Mouse (Mus musculus): ENCODE measurements around the gene Mybphl.

Mybphl gene

DNA sequence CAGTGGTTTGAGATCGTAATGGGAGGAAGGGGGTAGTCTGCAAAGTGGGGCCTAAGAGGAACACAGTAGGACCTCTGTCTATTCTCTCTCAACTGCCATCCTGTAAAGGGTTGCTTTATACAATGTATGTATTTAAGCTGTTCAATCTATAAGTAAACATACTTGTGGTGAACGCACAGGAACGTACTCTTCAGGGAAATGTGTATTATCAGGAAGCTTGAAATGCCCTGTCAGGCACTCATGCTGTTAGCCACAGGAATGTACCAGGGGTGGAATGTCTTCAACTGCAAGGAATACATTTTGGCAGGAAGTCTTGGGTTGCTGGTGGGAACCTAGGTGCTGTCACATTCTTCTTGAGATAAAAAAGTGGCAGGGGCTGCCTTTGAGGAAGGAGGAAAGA is 8.0 kb downstream of the Mybphl start:
- DNase-seq (ENCODE audit: low read depth): no peak

- no peak for DNase-seq (ENCODE audit: low read depth)
Observed at GRCm38 (mm10) chr3:108378875-108379663, 14.4 kb downstream of the Mybphl start.

GRCm38 (mm10) chr3:108380695-108381094 is 16.0 kb downstream of the Mybphl start:
- DNase-seq (ENCODE audit: low read depth): peak; percentile 35

GRCm38 (mm10) chr3:108381945-108382875 is 17.5 kb downstream of the Mybphl start:
- DNase-seq (ENCODE audit: low read depth): no peak

DNA sequence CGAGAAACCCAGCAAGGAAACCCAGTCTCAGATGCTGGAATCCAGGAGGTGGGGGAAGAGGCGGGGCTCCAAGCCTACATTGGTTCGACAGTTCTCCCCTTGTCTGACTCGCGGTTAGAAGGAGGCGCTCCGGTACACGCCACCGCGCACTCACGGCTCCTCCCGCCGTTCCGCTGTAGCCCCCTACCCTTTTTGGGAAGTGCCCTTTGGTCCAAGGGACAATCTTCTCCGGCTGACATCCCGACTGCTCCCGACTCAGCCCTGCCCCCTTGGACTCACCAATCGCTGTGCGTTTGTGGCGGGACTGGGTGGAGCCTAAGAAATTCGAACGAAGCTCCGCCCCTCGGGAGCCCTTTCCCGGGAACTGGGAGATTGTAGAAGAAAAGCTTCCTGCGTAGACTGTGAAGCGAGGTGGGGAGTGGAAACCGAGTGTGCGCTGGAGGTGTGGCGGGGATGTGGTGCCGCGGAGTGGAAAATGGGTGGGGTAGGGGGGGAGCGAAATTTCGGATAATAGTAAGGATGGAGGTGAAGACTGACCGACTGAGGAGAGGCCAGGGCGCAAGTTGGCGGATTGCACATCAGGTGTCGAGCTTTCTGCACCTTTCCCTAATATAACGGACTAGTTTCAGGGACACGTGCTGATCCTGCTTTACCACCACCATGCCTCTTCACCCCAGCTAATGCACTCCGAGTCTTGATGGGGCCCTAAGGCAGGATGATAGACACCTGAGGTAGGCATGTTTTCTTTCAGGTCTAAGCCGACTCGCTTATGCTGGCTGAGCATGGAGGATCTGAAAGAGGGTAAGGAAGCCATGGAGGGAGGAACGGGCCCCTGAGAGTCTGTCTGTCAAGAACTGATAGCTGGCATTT is 19.0 kb downstream of the Mybphl start, which contains the start of gene Psrc1:
Gene Psrc1, plus strand, starts transcription at position 355 of the 870 bp plus-strand sequence.
- peak; percentile 79 for DNase-seq (ENCODE audit: low read depth)

DNA sequence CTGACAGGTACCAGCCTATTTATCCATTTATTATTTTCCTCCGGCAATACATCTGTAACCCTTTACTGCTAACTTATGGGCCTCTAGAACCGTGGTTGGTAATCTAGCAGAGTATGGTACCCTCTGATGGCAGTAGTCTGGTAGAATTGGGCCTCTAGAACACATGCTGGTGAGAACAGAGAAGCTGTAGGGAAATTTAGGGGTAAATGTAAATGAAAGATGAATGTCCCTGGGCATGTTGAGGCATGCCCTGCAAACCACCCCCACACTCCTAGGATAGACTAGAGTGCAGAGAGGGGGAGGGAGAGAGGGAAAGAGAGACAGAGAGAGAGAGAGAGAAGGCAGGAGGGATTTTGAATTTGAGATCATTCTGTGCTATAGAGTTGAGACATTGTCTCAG is 19.7 kb downstream of the Mybphl start:
- no peak for DNase-seq (ENCODE audit: low read depth)

DNA sequence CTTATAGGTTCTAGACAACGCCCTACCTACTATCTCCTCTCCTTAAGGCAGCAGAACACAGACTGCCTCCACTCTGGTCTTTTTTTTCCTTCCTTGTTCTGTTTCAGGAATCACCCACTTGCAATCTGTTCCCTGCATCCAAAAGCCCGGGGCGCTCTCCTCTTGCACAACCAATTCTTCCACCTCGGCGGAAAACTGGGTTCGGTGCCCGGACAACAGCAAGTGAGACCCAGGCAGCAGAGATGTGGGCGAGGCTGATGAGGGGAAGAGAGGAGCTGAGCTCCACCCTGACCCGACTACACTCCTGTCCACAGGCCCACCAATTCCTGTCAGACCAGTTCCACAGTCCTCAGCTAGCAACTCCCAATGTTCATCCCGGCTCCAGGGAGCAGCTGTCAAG is 21.5 kb downstream of the Mybphl start:
- no peak for DNase-seq (ENCODE audit: low read depth)

GRCm38 (mm10) chr3:108389111-108389545 is 24.4 kb downstream of the Mybphl start:
- DNase-seq (ENCODE audit: low read depth): peak; percentile 96

GRCm38 (mm10) chr3:108392299-108392698 is 27.6 kb downstream of the Mybphl start:
- DNase-seq (ENCODE audit: low read depth): no peak

- no peak for DNase-seq (ENCODE audit: low read depth)
Observed at GRCm38 (mm10) chr3:108392793-108393192, 28.1 kb downstream of the Mybphl start.

GRCm38 (mm10) chr3:108398281-108398680 is 33.6 kb downstream of the Mybphl start:
- no peak for DNase-seq (ENCODE audit: low read depth)

GRCm38 (mm10) chr3:108400442-108400841 is 35.7 kb downstream of the Mybphl start:
- DNase-seq (ENCODE audit: low read depth): no peak

GRCm38 (mm10) chr3:108401692-108402527 is 37.2 kb downstream of the Mybphl start:
- peak; percentile 61 for DNase-seq (ENCODE audit: low read depth)

DNA sequence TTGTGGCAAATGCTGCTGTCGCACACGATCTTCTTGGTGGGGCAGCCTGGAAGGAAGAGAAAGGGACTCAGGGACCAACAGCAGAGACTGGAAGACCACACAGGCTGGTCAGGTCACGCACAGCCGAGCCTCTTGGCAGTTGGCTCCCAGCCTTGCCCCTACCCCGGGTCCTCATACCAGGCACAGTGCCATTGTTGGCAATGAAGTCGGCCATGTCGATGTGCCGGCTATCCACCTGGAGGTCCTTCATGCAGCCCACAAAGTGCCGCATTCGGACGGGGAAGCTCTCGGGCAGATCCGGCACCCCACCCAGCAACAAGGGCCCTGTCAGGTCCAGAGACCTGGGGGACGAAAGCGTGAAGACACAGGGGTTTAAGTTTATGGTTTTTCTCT is 37.8 kb downstream of the Mybphl start:
- no peak for DNase-seq (ENCODE audit: low read depth)

DNA sequence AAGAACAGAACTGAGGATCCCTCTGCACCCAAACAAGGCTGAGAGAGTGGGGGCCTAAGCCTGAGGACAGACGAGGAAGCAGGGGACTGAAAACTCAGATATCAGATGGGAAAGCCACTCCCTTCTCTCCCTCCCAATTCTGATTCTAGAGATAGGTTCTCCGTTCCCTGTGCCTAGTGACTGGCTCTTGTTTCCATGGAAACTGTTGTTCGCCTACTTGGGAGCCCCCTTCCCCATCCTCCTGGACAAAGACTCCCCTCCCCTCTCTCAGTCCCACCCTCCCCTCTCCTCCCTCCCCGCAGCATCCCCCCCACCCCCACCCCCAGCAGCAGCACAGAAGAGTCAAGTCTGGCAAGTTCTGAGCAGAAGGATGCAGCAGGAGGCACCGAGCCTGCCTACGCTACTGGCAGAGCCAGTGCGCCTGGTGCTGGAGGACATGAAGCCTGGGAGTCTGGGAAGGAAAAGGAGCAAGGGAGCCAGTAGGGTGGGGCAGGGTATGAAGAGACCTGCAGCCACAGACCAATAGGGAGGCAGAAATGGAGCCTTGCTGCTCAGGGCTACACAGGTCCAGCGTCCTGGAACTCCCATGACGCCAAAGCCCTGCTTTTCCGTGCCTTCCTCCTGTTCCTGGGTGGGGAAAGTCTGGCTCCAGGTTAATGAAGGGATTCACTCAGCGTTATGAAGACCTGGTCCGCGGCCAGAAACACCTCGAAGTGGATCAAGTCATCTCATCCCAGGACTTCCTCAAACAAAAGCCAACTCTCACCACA is 41.0 kb downstream of the Mybphl start:
- DNase-seq (ENCODE audit: low read depth): no peak

GRCm38 (mm10) chr3:108406306-108406885 is 41.7 kb downstream of the Mybphl start:
- DNase-seq (ENCODE audit: low read depth): no peak

GRCm38 (mm10) chr3:108408517-108409008 is 43.9 kb downstream of the Mybphl start:
- no peak for DNase-seq (ENCODE audit: low read depth)

DNA sequence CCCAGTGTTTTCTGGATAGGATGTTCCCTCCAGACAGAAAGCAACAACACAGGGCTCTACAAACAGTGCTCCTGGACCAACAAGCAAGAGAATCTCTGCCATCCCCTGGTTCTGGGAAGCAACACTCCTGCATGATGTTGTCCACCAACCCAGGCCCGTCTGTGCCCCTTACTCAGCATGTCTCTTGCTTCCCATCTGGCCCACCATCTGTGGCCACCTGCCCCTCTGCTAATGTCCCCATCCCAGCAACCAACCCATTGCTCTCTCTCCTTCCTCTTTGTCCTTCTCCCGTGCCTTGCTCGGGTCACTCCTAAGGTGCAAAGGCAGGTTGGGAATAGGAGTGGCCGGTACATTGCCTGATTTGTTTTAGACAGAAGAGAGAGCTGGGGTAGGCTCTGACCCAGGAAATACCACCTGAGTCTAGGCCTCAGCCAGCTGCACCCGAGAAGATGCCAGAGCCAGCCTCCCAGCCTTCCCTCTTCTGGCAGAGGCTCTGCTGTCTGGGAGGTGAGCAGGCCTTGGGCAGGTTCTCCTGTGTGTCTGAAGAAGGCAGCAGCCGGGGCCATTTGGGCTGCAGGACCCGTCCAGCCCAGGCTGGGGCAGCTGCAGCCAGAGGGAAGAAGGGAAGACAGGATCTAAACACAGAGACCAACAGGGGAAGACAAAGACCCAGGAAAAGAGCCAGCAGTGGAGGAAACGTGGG is 45.1 kb downstream of the Mybphl start:
- DNase-seq (ENCODE audit: low read depth): no peak

- DNase-seq (ENCODE audit: low read depth): no peak
Observed at GRCm38 (mm10) chr3:108410359-108410714, 45.6 kb downstream of the Mybphl start.
